Mouse (Mus musculus) kidney, embryonic 14.5 days (tissue): ENCODE results near the gene Calm1. TPM values are rescaled to one million over a fixed set of nuclear protein-coding genes. Genes with fewer than 3 reads are reported as not detected.

Experiments used
- ATAC-seq: fragments of 200-750 bp; cut with Nextera tagmentation; 2 replicates; pipeline ENCODE4 v1.8.0; 2017; ENCODE audit warnings: moderate number of reproducible peaks, mild to moderate bottlenecking, moderate TSS enrichment, moderate library complexity; ENCODE audit not compliant: low FRiP score, low TSS enrichment
- H3K27ac ChIP-seq: fragments of 300-500 bp; sonication (generic); 2 replicates; pipeline ENCODE4 v1.5.1; 2014; ENCODE audit warnings: low read depth, mild to moderate bottlenecking, low read length, moderate library complexity, mixed read lengths
- H3K27me3 ChIP-seq: fragments of 300-500 bp; sonication (generic); 2 replicates; pipeline ENCODE4 v1.6.1; 2014; ENCODE audit warnings: mild to moderate bottlenecking, low read length; ENCODE audit not compliant: control insufficient read depth, insufficient read depth
- H3K36me3 ChIP-seq: fragments of 300-500 bp; sonication (generic); 2 replicates; pipeline ENCODE4 v1.6.1; 2014; ENCODE audit warnings: low read length, mixed read lengths; ENCODE audit not compliant: control insufficient read depth, insufficient read depth
- H3K4me1 ChIP-seq: fragments of 300-500 bp; sonication (generic); 2 replicates; pipeline ENCODE4 v1.6.1; 2014; ENCODE audit warnings: low read length, mixed read lengths; ENCODE audit not compliant: control insufficient read depth, insufficient read depth
- H3K4me2 ChIP-seq: fragments of 300-500 bp; sonication (generic); replicated peaks from 2 replicates; pipeline ENCODE4 v1.6.1; 2014; ENCODE audit warnings: low read depth, mild to moderate bottlenecking, low read length
- H3K4me3 ChIP-seq: fragments of 300-500 bp; sonication (generic); 2 replicates; pipeline ENCODE4 v1.5.1; 2014; ENCODE audit warnings: mild to moderate bottlenecking, low read length
- H3K9ac ChIP-seq: fragments of 300-500 bp; sonication (generic); 2 replicates; pipeline ENCODE4 v1.6.1; 2014; ENCODE audit warnings: low read depth, mild to moderate bottlenecking, low read length, moderate library complexity
- H3K9me3 ChIP-seq: fragments of 300-500 bp; sonication (generic); 2 replicates; pipeline ENCODE4 v1.6.1; 2016; ENCODE audit warnings: low read length; ENCODE audit not compliant: control insufficient read depth
- WGBS: fragments of 180-500 bp; shearing (Covaris S2); extraction: QIAGEN DNeasy Blood & Tissue Kit; methylation state at CpG from one replicate; pipeline ENCODE4 v1.1.7; 2014; 5-methylcytosine and 5-hydroxymethylcytosine counted together
- polyA plus RNA-seq: library from polyadenylated mRNA; unstranded; fragments of >200 nt; fragmentation: Nextera tagmentation; extraction: Ambion mirVana; gene quantifications from 2 replicates; pipeline ENCODE4 v1.2.1, GENCODE M21; 2014

The Calm1 gene
- polyA plus RNA-seq, 1 experiment from 2014 or later, result 1,237 TPM

DNA sequence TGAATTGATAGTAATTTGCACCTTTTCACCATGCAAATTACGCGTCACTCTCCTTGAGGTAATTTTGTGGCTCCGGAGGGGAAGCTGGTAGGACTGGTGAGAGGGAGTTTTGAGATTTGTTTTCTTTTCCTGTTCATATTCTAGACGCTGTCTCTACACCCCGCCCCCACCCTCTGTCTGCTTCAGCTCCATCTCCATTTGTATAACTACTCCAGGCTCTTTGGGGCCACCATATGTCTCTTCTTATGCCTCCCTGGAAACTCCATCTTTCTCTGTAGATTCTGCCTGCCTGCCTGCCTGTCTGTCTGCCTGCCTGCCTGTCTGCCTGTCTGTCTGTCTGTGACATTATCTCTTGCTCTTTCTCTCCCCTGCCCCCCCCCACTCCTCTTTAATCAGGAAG, 26.8 kb downstream of the Calm1 start:
- Histone ChIP-seq H3K4me1 (no peaks in the 10 kb centered on the region), H3K9me3 (0 out of 2 replicates have a peak, but pooled peaks cover 3% of the 10 kb centered on the region), H3K4me3 (no peak overlapping the region), H3K27me3 (no peaks in the 10 kb centered on the region), H3K4me2 (no peak overlapping the region), H3K27ac (no peak overlapping the region), H3K36me3 (no peaks in the 10 kb centered on the region), H3K9ac (no peak overlapping the region)
- WGBS, result 69% methylated on average over 5 of the region's 5 CpGs
- ATAC-seq, result no peak

GRCm38 (mm10) chr12:100226621-100227020, 27.4 kb downstream of the Calm1 start:
- Histone ChIP-seq H3K4me3 (no peak overlapping the region), H3K9me3 (0 out of 2 replicates have a peak, but pooled peaks cover 4% of the 10 kb centered on the region), H3K27ac (no peak overlapping the region), H3K27me3 (no peaks in the 10 kb centered on the region), H3K36me3 (no peaks in the 10 kb centered on the region), H3K4me1 (no peaks in the 10 kb centered on the region), H3K9ac (no peak overlapping the region), H3K4me2 (no peak overlapping the region)
- WGBS, result 77% methylated on average over 8 of the region's 8 CpGs
- no peak for ATAC-seq

DNA sequence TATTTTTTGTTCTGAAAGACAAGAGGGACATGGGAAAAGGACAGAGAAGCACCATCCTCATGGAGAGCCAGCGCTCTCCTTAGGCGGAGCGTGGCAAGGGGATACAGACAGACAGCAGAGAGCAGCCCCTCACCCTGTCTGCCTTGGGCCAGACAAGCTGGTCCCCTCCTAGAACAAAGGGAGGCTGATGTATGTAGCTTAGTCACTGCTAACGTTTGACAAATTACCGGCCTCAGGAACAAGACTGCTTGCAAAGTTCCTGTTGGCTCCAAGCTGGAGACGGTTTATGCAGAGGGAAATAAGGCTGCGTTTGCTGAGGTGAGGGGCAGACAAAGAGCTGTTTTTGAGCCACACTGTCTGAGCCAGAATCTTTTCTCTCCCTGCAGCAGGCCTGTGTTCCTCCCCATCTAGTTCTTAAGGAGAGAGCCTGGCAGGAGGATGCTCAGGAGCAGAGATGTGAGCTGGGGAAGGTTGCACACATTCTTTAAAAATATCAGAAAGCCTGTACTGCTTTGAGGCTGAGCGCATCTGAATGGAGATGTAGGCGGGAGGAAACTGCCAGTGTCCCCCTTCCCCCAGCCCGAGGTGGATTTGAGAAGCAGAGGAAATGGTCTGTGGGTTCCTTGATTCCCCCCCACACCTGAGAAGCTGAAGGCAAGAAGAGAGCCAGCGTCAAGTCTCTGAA, 28.9 kb downstream of the Calm1 start:
- no peak for ATAC-seq
- Histone ChIP-seq H3K27ac (no peak overlapping the region), H3K4me2 (no peak overlapping the region), H3K9me3 (0 out of 2 replicates have a peak, but pooled peaks cover 4% of the 10 kb centered on the region), H3K4me1 (no peaks in the 10 kb centered on the region), H3K36me3 (no peaks in the 10 kb centered on the region), H3K4me3 (no peak overlapping the region), H3K27me3 (no peaks in the 10 kb centered on the region), H3K9ac (peak overlapping the region; percentile 28; the same call in 1 of the 2 replicates)
- 43% methylated on average over 11 of the region's 11 CpGs for WGBS

DNA sequence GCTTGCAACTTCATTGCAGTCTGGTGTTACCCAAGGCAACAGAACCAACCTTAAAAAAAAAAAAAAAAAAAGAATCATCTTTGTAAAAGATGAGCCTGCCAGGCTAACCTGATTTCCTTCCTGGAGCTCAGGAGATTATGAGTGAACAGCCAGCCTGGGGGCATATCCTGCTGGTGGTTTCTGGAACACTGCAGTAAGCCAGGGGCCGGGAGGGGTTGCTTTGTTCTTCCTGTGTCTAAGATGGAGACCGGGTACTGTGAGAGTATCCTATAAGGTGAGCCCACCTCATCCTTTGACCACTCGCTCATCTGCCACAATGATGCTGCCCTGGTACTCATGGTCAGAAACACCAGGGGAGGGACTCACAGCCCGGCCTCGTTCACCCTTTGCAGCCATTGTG, 35.0 kb downstream of the Calm1 start:
- Histone ChIP-seq H3K4me2 (no peak overlapping the region), H3K27me3 (no peaks in the 10 kb centered on the region), H3K27ac (no peak overlapping the region), H3K9ac (no peak overlapping the region), H3K4me3 (no peak overlapping the region), H3K36me3 (no peaks in the 10 kb centered on the region), H3K9me3 (0 out of 2 replicates have a peak, but pooled peaks cover 4% of the 10 kb centered on the region), H3K4me1 (no peaks in the 10 kb centered on the region)
- 92% methylated on average over 5 of the region's 5 CpGs for WGBS
- no peak for ATAC-seq

GRCm38 (mm10) chr12:100234919-100235318, 35.7 kb downstream of the Calm1 start:
- 0 out of 2 replicates have a peak, but pooled peaks cover 4% of the 10 kb centered on the region for H3K9me3 ChIP-seq
- no peaks in the 10 kb centered on the region for H3K27me3 ChIP-seq

DNA sequence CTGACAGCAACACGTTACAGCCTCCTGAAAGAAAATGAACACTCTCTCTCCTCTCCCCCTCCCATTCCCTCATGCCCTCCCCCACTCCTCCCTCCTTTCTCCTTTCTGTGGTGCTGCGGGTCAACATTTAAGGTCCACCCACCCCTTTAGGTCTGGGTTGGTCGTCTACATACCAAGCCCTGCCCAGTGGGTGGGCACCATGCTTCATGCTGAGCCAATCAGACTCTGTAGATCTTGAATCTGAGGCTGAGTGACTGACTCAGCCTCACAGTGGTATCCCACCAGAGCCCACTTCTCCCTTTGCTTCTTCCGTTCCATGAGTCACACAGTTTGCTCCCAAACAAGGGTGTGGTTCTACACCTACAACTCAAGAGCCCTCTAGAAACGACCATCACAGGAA, 36.2 kb downstream of the Calm1 start:
- Histone ChIP-seq H3K4me2 (no peak overlapping the region), H3K4me3 (no peak overlapping the region), H3K27me3 (no peaks in the 10 kb centered on the region), H3K9me3 (0 out of 2 replicates have a peak, but pooled peaks cover 4% of the 10 kb centered on the region), H3K4me1 (no peaks in the 10 kb centered on the region), H3K36me3 (no peaks in the 10 kb centered on the region), H3K27ac (no peak overlapping the region), H3K9ac (no peak overlapping the region)
- 46% methylated on average over 5 of the region's 5 CpGs for WGBS
- peak; percentile 60; the same call in 1 of the 2 replicates for ATAC-seq

More at GRCm38 (mm10) chr12:100234919-100235318, 35.7 kb downstream of the Calm1 start:
- no peak overlapping the region for H3K4me2 ChIP-seq
- H3K9ac ChIP-seq, result no peak overlapping the region
- no peak for ATAC-seq
- H3K4me3 ChIP-seq, result no peak overlapping the region
- 82% methylated on average over 7 of the region's 7 CpGs for WGBS
- H3K27ac ChIP-seq, result no peak overlapping the region
- no peaks in the 10 kb centered on the region for H3K4me1 ChIP-seq
- H3K36me3 ChIP-seq, result no peaks in the 10 kb centered on the region

DNA sequence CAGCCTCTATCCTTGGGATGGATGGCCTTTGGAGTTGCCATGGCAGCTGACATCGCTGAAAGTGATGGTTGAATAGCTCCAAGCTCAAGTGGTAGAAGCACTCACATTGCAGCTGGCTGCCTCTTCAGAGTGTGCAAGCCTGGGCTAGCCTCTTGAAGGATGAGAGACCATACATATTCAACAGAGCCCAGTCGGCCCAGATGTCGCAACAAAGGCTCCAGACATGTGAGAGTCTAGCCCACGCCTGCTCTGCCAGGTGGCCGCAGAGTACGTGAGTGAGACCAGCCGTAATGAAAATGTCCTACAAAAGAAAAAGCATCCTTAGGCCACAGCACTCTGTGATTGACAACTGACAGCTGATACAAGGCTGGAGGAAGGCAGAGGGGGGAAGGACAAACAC, 40.2 kb downstream of the Calm1 start:
- Histone ChIP-seq H3K36me3 (no peaks in the 10 kb centered on the region), H3K4me1 (no peaks in the 10 kb centered on the region), H3K27ac (no peak overlapping the region), H3K9me3 (no peaks in the 10 kb centered on the region), H3K9ac (no peak overlapping the region), H3K4me3 (no peak overlapping the region), H3K4me2 (no peak overlapping the region), H3K27me3 (no peaks in the 10 kb centered on the region)
- 82% methylated on average over 7 of the region's 7 CpGs for WGBS
- no peak for ATAC-seq

GRCm38 (mm10) chr12:100239807-100240206, 40.6 kb downstream of the Calm1 start:
- Histone ChIP-seq H3K36me3 (no peaks in the 10 kb centered on the region), H3K4me3 (no peak overlapping the region), H3K4me1 (no peaks in the 10 kb centered on the region), H3K9ac (no peak overlapping the region), H3K9me3 (no peaks in the 10 kb centered on the region), H3K27ac (no peak overlapping the region), H3K27me3 (no peaks in the 10 kb centered on the region), H3K4me2 (no peak overlapping the region)
- WGBS, result 73% methylated on average over 6 of the region's 6 CpGs
- ATAC-seq, result no peak

DNA sequence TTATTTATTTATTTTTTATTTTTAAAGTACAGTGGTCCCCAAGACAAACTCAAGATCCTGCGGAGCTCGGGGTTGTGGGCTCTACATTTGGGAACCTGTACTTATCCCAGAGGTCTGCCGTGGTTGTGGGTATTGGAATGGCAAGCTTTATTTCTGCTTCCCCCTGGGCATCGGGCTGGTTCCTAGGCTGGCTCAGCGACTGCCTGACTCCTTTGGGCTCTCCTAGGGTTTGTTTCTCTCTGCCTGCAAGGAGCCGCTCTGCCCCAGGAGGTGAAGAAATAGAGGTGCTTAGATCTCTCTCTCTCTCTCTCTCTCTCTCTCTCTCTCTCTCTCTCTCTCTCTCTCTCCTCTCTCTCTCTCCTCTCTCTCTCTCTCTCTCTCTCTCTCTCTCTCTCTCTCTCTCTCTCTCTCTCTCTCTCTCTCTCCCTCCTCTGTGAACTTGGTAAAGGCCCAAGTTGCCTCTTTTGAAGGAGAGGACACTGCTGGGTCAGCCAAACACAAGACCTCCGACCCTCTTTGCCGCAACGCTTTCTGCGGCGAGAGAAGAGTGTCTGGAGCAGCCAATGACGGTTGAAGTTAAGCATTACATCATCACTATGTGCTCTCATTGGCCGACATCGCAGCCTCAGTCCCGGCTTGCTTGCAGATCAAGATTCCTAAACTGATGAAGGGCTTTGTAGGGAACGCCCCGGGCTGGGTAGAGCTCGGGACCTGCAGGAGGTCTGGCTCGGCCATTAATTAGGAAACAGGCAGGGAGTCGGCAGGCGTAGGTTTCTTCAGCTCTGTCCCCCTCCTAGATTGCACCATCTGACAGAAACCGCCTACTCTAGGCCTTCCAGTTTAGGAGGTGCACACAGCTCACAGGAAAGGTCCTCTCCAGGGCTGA, 42.9 kb downstream of the Calm1 start:
- Histone ChIP-seq H3K36me3 (no peaks in the 10 kb centered on the region), H3K4me2 (peak overlapping the region; percentile 40), H3K9ac (no peak overlapping the region), H3K9me3 (no peaks in the 10 kb centered on the region), H3K4me3 (peak overlapping the region; percentile 17; the same call in 1 of the 2 replicates), H3K27me3 (no peaks in the 10 kb centered on the region), H3K27ac (no peak overlapping the region), H3K4me1 (no peaks in the 10 kb centered on the region)
- ATAC-seq, result peak; percentile 94; the same call in 1 of the 2 replicates
- 12% methylated on average over 22 of the region's 22 CpGs for WGBS
